Mouse (Mus musculus): ENCODE results near the gene Zfp787. TPM values are rescaled to one million over a fixed set of nuclear protein-coding genes. Genes with fewer than 3 reads are reported as not detected.
"Not testable (repeated sequence)": the region's sequence is repeated elsewhere in the genome, so short reads cannot be mapped to it uniquely, and the experiment has no call there.

Zfp787 gene
- total RNA-seq, 2 experiments from 2014 or later, result 27.3 to 30.7 TPM

- DNase-seq, result not testable (repeated sequence)
These were observed 34.7 kb downstream of the Zfp787 start for GRCm38 (mm10) chr7:6121128-6121527.

- DNase-seq, result not testable (repeated sequence)
These were observed 35.7 kb downstream of the Zfp787 start for GRCm38 (mm10) chr7:6120104-6120503.

GRCm38 (mm10) chr7:6119501-6119900 lies 36.3 kb downstream of the Zfp787 start:
- DNase-seq, result no peak

Other genes with a start within 250 kb of the Zfp787 start
- not detected for gene Vmn1r65, start 145.0 kb downstream of the Zfp787 start, total RNA-seq (2021)
- not detected for gene Nlrp4c, start 110.8 kb downstream of the Zfp787 start, total RNA-seq (2021)
- 1 to 10 TPM; 4.0 to 7.6 TPM for gene Zfp444, start 16.2 kb upstream of the Zfp787 start, total RNA-seq (2021)
- not detected for gene Galp, start 41.1 kb upstream of the Zfp787 start, total RNA-seq (2021)
- not detected for gene Zscan5b, start 66.3 kb upstream of the Zfp787 start, total RNA-seq (2021)
- not detected for gene Epp13, start 96.7 kb upstream of the Zfp787 start, total RNA-seq (2021)
- 1 to 10 TPM; 2.7 to 3.8 TPM for gene Zfp667, start 130.6 kb upstream of the Zfp787 start, total RNA-seq (2021)
- 1 to 10 TPM in 1 of 2 experiments, under 1 TPM in 1; 0.41 to 1.0 TPM for gene Zfp583, start 175.3 kb upstream of the Zfp787 start, total RNA-seq (2021)
- gene Gm3854, start 187.8 kb upstream of the Zfp787 start, total RNA-seq (2021), result under 1 TPM; 0.16 to 0.23 TPM
- 1 to 10 TPM; 1.4 to 2.0 TPM for gene Zfp78, start 207.3 kb upstream of the Zfp787 start, total RNA-seq (2021)
- 1 to 10 TPM; 1.1 to 1.9 TPM for gene Zfp28, start 227.3 kb upstream of the Zfp787 start, total RNA-seq (2021)
- gene Smim17, start 242.7 kb upstream of the Zfp787 start, total RNA-seq (2021), result under 1 TPM; 0.31 to 0.46 TPM